Mouse (Mus musculus) MEL (cell line): ENCODE results near the gene Mafb. TPM values are rescaled to one million over a fixed set of nuclear protein-coding genes. Genes with fewer than 3 reads are reported as not detected.
A peak's percentile ranks its signal among the peaks of the same experiment; 100 is the strongest.

Experiments used
- DNase-seq: peaks from one replicate; pipeline ENCODE4 v3.0.0; 2011; ENCODE audit warnings: low read depth, low spot score
- H3K27ac ChIP-seq: 2 replicates; pipeline ENCODE4 v1.5.1; 2012; ENCODE audit warnings: low read depth, mild to moderate bottlenecking, control low read depth, low read length, moderate library complexity; ENCODE audit not compliant: control insufficient read depth
- H3K27me3 ChIP-seq, 2 experiments: fragments of 150-350 bp in 1 of 2; sonication (generic) in 1 of 2; 2 replicates each; pipeline ENCODE4 v1.6.1; 2012; ENCODE audit warnings: low read length in 2 of 2, mild to moderate bottlenecking in 2 of 2, improper control_type of control experiment in 1 of 2, moderate library complexity in 1 of 2; ENCODE audit not compliant: insufficient read depth in 2 of 2, control insufficient read depth in 1 of 2
- H3K36me3 ChIP-seq, 2 experiments: 2 replicates each; pipeline ENCODE4 v1.6.1; 2012 to 2014; ENCODE audit warnings: low read length in 2 of 2, improper control_type of control experiment in 1 of 2, inconsistent platforms in 1 of 2, mild to moderate bottlenecking in 1 of 2; ENCODE audit not compliant: insufficient read depth in 2 of 2, control insufficient read depth in 1 of 2
- H3K4me1 ChIP-seq, 2 experiments: fragments of 150-350 bp in 1 of 2; sonication (generic) in 1 of 2; 2 replicates each; pipeline ENCODE4 v1.6.1; 2012; ENCODE audit warnings: low read length in 2 of 2, improper control_type of control experiment in 1 of 2, mild to moderate bottlenecking in 1 of 2; ENCODE audit not compliant: insufficient read depth in 2 of 2, control insufficient read depth in 1 of 2
- H3K4me3 ChIP-seq, 2 experiments: fragments of 150-350 bp in 1 of 2; sonication (generic) in 1 of 2; 2 replicates each; pipeline ENCODE4 v1.5.1; 2012; ENCODE audit warnings: low read depth in 2 of 2, low read length in 2 of 2, mild to moderate bottlenecking in 2 of 2, moderate library complexity in 2 of 2, control low read depth in 1 of 2, improper control_type of control experiment in 1 of 2; ENCODE audit not compliant: control insufficient read depth in 1 of 2, insufficient read depth in 1 of 2
- H3K79me2 ChIP-seq: 2 replicates; pipeline ENCODE4 v1.6.1; 2012; ENCODE audit warnings: mild to moderate bottlenecking, low read length, moderate library complexity; ENCODE audit not compliant: control insufficient read depth, poor library complexity, insufficient read depth
- H3K9ac ChIP-seq: 2 replicates; pipeline ENCODE4 v1.6.1; 2012; ENCODE audit warnings: low read depth, mild to moderate bottlenecking, control low read depth, low read length, moderate library complexity; ENCODE audit not compliant: control insufficient read depth, poor library complexity, severe bottlenecking
- H3K9me3 ChIP-seq: fragments of 150-350 bp; sonication (generic); replicated peaks from 2 replicates; pipeline ENCODE4 v1.6.1; 2012; ENCODE audit warnings: mild to moderate bottlenecking, low read length, improper control_type of control experiment, moderate library complexity; ENCODE audit not compliant: insufficient read depth
- CTCF ChIP-seq, 3 experiments: IDR thresholded peaks in 2 of 3; conservative IDR thresholded peaks in 1 of 3; 2 replicates each; pipeline ENCODE4 v1.5.1; 2011 to 2012; ENCODE audit warnings: low read length in 3 of 3, low read depth in 2 of 3, mild to moderate bottlenecking in 2 of 3, improper control_type of control experiment in 1 of 3, inconsistent platforms in 1 of 3, mixed read lengths in 1 of 3, moderate library complexity in 1 of 3; ENCODE audit not compliant: control insufficient read depth in 1 of 3, insufficient read depth in 1 of 3, poor library complexity in 1 of 3, severe bottlenecking in 1 of 3
- MXI1 ChIP-seq: IDR thresholded peaks from 2 replicates; pipeline ENCODE4 v1.6.1; 2011; ENCODE audit warnings: mild to moderate bottlenecking, low read depth, low read length, improper control_type of control experiment
- MYC ChIP-seq: IDR thresholded peaks from 2 replicates; pipeline ENCODE4 v1.6.1; 2011; ENCODE audit warnings: low read depth, mild to moderate bottlenecking, low read length, improper control_type of control experiment, moderate library complexity
- NELFE ChIP-seq: IDR thresholded peaks from 2 replicates; pipeline ENCODE4 v1.6.1; 2011; ENCODE audit warnings: low read depth, low read length, improper control_type of control experiment
- NRF1 ChIP-seq: IDR thresholded peaks from 2 replicates; pipeline ENCODE4 v1.6.1; 2014; ENCODE audit warnings: low read depth, mild to moderate bottlenecking, inconsistent platforms, low read length, improper control_type of control experiment, moderate library complexity; ENCODE audit not compliant: poor library complexity, insufficient read depth, severe bottlenecking
- POLR2A ChIP-seq, 2 experiments: IDR thresholded peaks; 2 replicates each; pipeline ENCODE4 v1.6.1; 2011 to 2012; ENCODE audit warnings: low read length in 2 of 2, mild to moderate bottlenecking in 2 of 2, control low read depth in 1 of 2, improper control_type of control experiment in 1 of 2, low read depth in 1 of 2, moderate library complexity in 1 of 2; ENCODE audit not compliant: control insufficient read depth in 1 of 2, insufficient read depth in 1 of 2, poor library complexity in 1 of 2
- RAD21 ChIP-seq: IDR thresholded peaks from 2 replicates; pipeline ENCODE4 v1.6.1; 2011; ENCODE audit warnings: mild to moderate bottlenecking, low read depth, low read length, improper control_type of control experiment
- SMC3 ChIP-seq: IDR thresholded peaks from 2 replicates; pipeline ENCODE4 v1.6.1; 2011; ENCODE audit warnings: low read depth, low read length, improper control_type of control experiment
- TBP ChIP-seq: IDR thresholded peaks from 2 replicates; pipeline ENCODE4 v1.8.0; 2011; ENCODE audit warnings: low read depth, low read length, improper control_type of control experiment
- UBTF ChIP-seq: IDR thresholded peaks from 2 replicates; pipeline ENCODE4 v1.6.1; 2012; ENCODE audit warnings: low read depth, mild to moderate bottlenecking, inconsistent platforms, low read length, improper control_type of control experiment, moderate library complexity, borderline replicate concordance; ENCODE audit not compliant: insufficient read depth
- polyA plus RNA-seq, 2 experiments: library from polyadenylated mRNA; stranded (reverse) in 1 of 2; unstranded in 1 of 2; fragments of >175 nt in 1 of 2; fragments of >200 nt in 1 of 2; gene quantifications; 2 replicates each; pipeline versions ENCODE4 v1.2.1 to v1.2.4; 2012; ENCODE audit warnings: low replicate concordance in 2 of 2, low read depth in 1 of 2; ENCODE audit not compliant: insufficient read length in 2 of 2, insufficient read depth in 1 of 2, missing spikeins in 1 of 2
- total RNA-seq: library from RNA; depleted of rRNA; stranded (reverse); fragments of 300-350 nt; gene quantifications from 2 replicates; pipeline ENCODE4 v1.2.3, GENCODE M21; 2012

Gene Mafb
- total and polyA plus RNA-seq, 3 experiments = not detected

GRCm38 (mm10) chr2:160383418-160383817 is 16.6 kb upstream of the Mafb start:
- no peaks in the 10 kb centered on the region for H3K9me3 ChIP-seq
- no peaks in the 10 kb centered on the region for H3K4me1 ChIP-seq
- H3K36me3 ChIP-seq = no peaks in the 10 kb centered on the region
- no peak overlapping the region for H3K9ac ChIP-seq
- H3K79me2 ChIP-seq = no peaks in the 10 kb centered on the region
- H3K27ac ChIP-seq = no peak overlapping the region
- no peaks in the 10 kb centered on the region for H3K27me3 ChIP-seq
- TF ChIP-seq MYC (no peak), NELFE (no peak), CTCF (IDR thresholded peaks at IDR 0.05 in 2 of 3, conservative IDR thresholded peaks at IDR 0.05 in 1 of 3; ENCODE audit: control insufficient read depth in 1 of 3, insufficient read depth in 1 of 3, low read depth in 2 of 3, low read length in 3 of 3, poor library complexity in 1 of 3, severe bottlenecking in 1 of 3) (no peak), SMC3 (no peak), TBP (no peak), MXI1 (no peak)
- H3K4me3 ChIP-seq = no peak overlapping the region
- no peak for DNase-seq

GRCm38 (mm10) chr2:160378271-160378670 is 11.4 kb upstream of the Mafb start:
- peak; percentile 11 for DNase-seq
- Histone ChIP-seq H3K79me2 (no peaks in the 10 kb centered on the region), H3K27ac (no peak overlapping the region)

GRCm38 (mm10) chr2:160376236-160376635 is 9.4 kb upstream of the Mafb start:
- H3K27ac ChIP-seq = no peak overlapping the region
- no peaks in the 10 kb centered on the region for H3K36me3 ChIP-seq
- no peak for TF ChIP-seq TBP
- TF ChIP-seq POLR2A (IDR thresholded peaks at IDR 0.05; ENCODE audit: control insufficient read depth in 1 of 2, insufficient read depth in 1 of 2, low read depth in 1 of 2, low read length in 2 of 2, poor library complexity in 1 of 2) = no peak
- no peak for TF ChIP-seq NRF1
- DNase-seq = no peak
- H3K9me3 ChIP-seq = no peaks in the 10 kb centered on the region
- no peaks in the 10 kb centered on the region for H3K4me1 ChIP-seq
- H3K4me3 ChIP-seq = no peak overlapping the region
- H3K9ac ChIP-seq = no peak overlapping the region
- H3K27me3 ChIP-seq = no peaks in the 10 kb centered on the region
- H3K79me2 ChIP-seq = no peaks in the 10 kb centered on the region

More at GRCm38 (mm10) chr2:160378271-160378670, 11.4 kb upstream of the Mafb start:
- peak; percentile 46 to 70 (median 57) for TF ChIP-seq CTCF (IDR thresholded peaks at IDR 0.05 in 2 of 3, conservative IDR thresholded peaks at IDR 0.05 in 1 of 3; ENCODE audit: control insufficient read depth in 1 of 3, insufficient read depth in 1 of 3, low read depth in 2 of 3, low read length in 3 of 3, poor library complexity in 1 of 3, severe bottlenecking in 1 of 3)
- peak; percentile 24 for TF ChIP-seq RAD21
- no peak for TF ChIP-seq UBTF
- Histone ChIP-seq H3K9me3 (no peaks in the 10 kb centered on the region), H3K36me3 (no peaks in the 10 kb centered on the region), H3K4me3 (no peak overlapping the region), H3K4me1 (no peaks in the 10 kb centered on the region), H3K27me3 (no peaks in the 10 kb centered on the region), H3K9ac (no peak overlapping the region)
